Mouse (Mus musculus): ENCODE data around the gene Ovca2.

Gene Ovca2

DNA sequence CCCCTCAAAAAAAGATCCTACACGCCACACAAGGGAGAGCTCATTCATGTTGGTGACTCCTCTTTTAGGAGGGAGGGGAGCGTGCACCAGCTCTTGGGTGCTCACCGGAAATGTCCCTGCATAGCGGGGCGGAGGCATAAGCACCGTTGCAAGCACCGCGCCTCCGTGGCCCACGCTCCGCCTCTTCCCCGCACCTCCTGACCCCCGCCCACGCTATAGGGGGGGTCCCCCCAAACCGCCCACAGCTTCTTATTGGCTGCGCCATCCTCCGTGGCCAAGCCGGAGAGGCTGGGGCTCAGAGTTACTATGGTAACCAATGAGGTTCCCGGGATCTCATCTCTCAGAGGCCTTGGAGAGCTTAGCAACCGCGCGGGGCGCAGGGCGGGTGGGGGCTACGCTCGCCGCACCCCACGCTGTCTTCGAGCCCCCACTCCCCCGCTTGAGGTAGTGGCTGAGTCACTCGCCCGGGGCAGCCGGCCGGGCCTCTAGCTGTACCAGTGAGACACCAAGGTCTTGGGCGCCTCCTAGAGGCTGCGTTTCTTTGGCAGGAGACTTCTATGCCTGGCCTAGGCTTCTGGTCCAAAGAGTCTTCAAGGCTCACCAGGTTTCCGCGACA is 8.4 kb downstream of the Ovca2 start:
- DNase-seq (ENCODE audit: low read depth in 1 of 2, low spot score in 2 of 2), result peak; percentile 73 to 84

DNA sequence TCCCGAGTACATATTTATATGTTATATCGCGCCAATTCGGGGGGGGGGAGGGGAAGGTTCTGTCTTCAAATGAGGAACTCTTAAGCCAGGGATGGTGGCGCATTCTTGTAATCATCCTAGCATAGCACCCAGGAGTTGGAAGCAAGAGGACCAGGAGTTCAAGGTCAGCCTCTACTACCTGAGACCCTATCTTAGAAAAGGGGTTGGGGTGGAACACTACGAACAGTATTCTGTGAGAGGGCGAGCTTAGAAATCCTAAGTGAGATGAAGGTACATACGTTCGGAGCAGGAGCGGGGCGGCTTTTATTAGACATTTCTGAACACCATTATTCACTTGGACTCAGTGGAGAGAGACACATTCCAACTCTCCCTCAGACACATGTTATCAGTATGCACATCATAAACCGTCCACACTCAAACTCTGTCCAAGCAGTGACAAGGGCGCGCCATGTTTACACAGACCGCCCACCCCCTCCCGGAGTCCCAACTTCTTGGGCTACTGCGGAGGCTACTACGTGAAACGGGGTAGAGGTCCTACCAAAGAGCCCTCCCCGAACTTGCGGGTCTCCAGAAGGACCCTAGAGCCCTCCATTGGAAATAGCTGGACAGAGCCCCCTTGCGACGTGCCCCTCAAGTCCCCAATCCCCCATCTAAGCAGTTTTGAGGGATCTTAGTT is 9.1 kb downstream of the Ovca2 start, which contains the start of gene Hic1:
Hic1 (minus strand) TSS at position 115 of the 676 bp plus-strand sequence.
- DNase-seq (ENCODE audit: low read depth in 1 of 2, low spot score in 2 of 2), result no peak

- peak in 1 of 2 experiments; percentile 69 for DNase-seq (ENCODE audit: low read depth in 1 of 2, low spot score in 2 of 2)
These were observed 9.9 kb downstream of the Ovca2 start for GRCm38 (mm10) chr11:75168590-75169361.

GRCm38 (mm10) chr11:75167643-75168589 is 10.7 kb downstream of the Ovca2 start:
- no peak for DNase-seq (ENCODE audit: low read depth in 1 of 2, low spot score in 2 of 2)

- DNase-seq (ENCODE audit: low read depth in 1 of 2, low spot score in 2 of 2), result no peak
These were observed 11.6 kb downstream of the Ovca2 start for GRCm38 (mm10) chr11:75166861-75167642.

DNA sequence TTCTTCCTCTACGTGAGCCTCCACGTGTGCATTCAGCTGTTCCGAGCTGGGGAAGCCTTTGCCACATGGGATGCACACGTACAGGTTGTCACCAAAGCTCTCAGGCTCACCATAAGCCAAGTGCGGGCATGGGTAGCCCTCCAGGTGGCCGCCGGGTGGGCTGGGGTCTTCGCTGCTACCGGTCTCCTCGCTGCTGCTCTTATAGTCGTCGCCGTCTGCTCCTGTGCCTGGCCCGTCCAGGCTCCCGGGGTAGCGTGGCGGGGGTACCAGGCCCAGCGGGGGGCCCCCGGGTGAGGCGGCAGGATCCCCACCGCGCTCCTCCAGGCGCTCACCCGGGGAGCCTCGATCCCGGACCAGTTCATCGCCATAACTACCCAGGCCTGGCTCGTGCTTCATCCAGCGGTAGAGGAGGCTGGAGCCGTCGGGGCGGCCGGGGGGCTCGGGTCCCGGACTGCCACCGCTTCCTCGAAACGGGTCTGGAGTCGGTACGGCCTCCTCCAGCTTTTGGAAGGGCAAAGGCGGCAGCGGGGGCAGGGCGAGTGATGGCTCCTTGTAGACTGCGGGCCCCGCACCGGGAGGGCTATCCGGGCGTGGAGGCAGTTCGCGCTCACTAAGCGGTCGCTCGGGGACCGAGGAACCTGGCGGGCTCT is 12.3 kb downstream of the Ovca2 start:
- no peak for DNase-seq (ENCODE audit: low read depth in 1 of 2, low spot score in 2 of 2)

DNA sequence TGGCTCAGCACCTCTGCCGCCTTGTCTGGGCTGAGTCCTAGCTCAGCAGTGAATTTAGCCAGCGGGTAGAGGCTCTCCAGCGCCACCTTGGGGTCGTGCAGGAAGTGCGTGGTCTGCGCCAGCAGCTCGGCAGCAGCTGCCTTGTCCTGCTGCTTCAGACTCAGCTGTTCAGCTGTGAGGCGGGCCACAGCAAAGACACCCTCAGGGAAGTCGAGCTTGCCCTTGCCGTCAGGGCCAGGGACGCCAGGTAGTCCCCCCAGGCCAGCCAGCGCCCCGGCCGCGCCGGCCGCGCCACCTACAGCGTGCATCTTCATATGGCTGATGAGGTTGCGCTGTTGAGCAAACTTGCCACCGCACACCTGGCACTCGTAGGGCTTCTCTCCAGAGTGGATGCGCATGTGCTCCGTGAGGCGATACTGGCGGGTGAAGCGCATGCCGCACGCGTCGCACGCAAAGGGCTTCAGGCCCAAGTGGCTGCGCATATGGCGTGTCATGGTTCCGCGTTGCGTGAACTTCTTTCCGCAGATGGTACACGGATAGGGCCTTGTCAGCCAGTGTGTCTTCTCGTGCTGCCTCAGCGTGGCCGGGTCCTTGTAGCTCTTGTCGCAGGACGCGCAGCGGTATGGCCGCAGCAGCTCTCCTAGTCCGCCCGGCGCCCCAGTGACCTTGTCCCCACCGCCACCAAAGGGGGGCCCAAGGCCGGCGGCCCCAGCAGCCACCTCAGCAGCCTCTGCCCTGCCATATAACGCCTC is 13.0 kb downstream of the Ovca2 start:
- peak in 1 of 2 experiments; percentile 80 for DNase-seq (ENCODE audit: low read depth in 1 of 2, low spot score in 2 of 2)

- peak in 1 of 2 experiments; percentile 60 for DNase-seq (ENCODE audit: low read depth in 1 of 2, low spot score in 2 of 2)
These were observed 13.9 kb downstream of the Ovca2 start for GRCm38 (mm10) chr11:75164750-75165149.

- no peak for DNase-seq (ENCODE audit: low read depth in 1 of 2, low spot score in 2 of 2)
These were observed 14.6 kb downstream of the Ovca2 start for GRCm38 (mm10) chr11:75164051-75164450.

GRCm38 (mm10) chr11:75163379-75163778 is 15.3 kb downstream of the Ovca2 start:
- no peak for DNase-seq (ENCODE audit: low read depth in 1 of 2, low spot score in 2 of 2)

DNA sequence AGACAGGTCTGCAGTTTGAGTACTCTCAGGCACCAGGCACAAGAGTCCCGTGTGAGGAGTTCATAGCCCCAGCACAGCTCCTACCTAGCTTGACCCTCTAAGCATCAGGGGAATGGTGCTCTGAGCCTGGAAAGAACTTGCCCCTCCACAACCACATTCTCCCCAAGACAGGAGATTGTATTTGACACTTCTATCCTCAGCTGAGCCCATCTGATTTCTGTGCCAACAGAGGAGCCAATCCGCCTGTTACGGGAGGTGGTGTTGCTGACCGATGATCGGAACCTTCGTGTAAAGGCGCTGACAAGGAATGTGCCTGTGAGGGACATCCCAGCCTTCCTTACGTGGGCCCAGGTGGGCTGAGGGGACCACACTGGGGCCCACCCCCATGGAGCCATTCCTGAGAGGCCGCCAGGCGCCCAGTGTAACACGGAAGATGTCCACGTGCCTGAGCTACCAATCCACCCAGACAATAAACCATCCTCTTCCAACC is 16.0 kb downstream of the Ovca2 start:
- no peak for DNase-seq (ENCODE audit: low read depth in 1 of 2, low spot score in 2 of 2)

- no peak for DNase-seq (ENCODE audit: low read depth in 1 of 2, low spot score in 2 of 2)
These were observed 17.1 kb downstream of the Ovca2 start for GRCm38 (mm10) chr11:75161417-75162008.

DNA sequence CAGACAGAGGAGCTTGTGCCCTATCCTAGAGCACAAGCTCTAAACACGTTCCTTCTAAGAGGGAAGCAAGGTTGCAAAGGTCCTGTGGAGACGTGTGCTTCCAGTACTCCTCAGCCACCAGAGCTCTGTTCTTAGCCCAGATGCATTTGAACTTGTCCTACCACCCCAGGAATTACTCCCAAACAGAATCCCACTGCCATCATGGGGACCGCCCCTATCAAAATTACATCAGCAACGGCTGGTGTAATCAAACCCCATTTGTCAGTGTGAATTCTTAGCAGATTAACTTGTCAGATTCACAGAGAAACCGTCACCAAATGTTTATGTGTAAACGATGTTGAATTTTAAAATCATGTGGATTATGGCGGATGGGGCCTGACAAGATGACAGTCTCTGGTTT is 17.7 kb downstream of the Ovca2 start:
- DNase-seq (ENCODE audit: low read depth in 1 of 2, low spot score in 2 of 2), result no peak

DNA sequence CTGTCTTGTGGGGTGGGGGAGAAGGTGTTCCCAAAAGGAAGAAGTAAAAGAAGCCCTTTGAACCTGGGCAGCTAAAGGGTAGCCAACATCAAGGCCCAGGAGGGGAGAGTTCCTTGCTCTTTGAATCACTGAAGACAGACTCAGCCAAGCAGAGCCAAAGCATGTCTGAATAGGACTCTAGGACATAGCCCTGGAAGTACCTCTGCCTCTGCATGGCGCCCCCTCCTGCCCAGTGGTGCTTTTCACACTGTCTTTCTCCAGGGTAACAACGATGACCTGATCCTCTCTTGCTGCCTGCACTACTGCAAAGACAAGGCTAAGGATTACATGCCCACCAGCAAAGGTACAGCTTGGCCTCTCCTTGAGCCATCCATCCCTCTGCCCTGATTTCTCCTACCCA is 19.1 kb downstream of the Ovca2 start:
- no peak for DNase-seq (ENCODE audit: low read depth in 1 of 2, low spot score in 2 of 2)

GRCm38 (mm10) chr11:75158432-75158831 is 20.2 kb downstream of the Ovca2 start:
- DNase-seq (ENCODE audit: low read depth in 1 of 2, low spot score in 2 of 2), result no peak

DNA sequence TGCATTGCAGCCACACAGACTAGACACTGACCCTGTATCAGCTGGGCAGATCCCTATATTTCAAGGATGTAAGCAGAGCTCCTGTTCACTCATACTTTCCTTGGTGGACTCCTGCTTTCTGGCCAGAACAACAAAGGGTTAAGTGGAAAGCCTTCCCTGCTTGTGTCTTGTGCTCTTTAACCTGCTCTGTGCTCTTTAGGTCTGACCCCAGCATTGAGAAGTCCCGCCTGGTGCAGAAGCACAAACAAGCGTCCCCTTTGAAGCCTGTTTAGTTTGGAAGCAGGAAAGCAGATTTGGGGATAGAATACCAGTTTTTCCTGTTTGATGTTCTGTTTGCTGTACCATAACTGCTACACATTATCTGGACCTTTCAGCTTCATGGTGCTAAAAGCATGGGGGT is 20.7 kb downstream of the Ovca2 start:
- no peak for DNase-seq (ENCODE audit: low read depth in 1 of 2, low spot score in 2 of 2)

DNA sequence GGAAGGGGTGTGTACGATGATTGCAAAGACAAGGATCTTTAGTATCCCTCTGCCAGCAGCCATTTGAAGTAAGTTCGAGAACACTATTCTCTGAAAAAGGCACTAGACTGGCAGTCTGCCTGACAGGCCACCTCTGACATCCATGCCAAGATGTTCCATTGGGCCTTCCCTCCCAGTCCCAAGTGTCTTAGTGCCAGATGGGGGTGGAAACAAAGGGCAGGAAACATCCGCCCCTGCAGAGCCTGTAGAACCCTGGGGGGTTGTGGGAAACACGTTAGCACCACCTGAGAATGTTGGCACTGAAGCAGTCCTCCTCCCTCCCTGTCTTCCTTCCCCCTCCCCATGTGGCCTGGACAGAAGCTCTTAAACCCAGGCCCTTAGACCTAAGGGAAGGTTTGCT is 21.6 kb downstream of the Ovca2 start:
- DNase-seq (ENCODE audit: low read depth in 1 of 2, low spot score in 2 of 2), result no peak

- no peak for DNase-seq (ENCODE audit: low read depth in 1 of 2, low spot score in 2 of 2)
These were observed 22.2 kb downstream of the Ovca2 start for GRCm38 (mm10) chr11:75156416-75156815.
